Mouse (Mus musculus): ENCODE results near the gene Cldnd1. TPM values are rescaled to one million over a fixed set of nuclear protein-coding genes. Genes with fewer than 3 reads are reported as not detected.

The Cldnd1 gene
- polyA plus RNA-seq, 1 experiment: 26.0 TPM

DNA sequence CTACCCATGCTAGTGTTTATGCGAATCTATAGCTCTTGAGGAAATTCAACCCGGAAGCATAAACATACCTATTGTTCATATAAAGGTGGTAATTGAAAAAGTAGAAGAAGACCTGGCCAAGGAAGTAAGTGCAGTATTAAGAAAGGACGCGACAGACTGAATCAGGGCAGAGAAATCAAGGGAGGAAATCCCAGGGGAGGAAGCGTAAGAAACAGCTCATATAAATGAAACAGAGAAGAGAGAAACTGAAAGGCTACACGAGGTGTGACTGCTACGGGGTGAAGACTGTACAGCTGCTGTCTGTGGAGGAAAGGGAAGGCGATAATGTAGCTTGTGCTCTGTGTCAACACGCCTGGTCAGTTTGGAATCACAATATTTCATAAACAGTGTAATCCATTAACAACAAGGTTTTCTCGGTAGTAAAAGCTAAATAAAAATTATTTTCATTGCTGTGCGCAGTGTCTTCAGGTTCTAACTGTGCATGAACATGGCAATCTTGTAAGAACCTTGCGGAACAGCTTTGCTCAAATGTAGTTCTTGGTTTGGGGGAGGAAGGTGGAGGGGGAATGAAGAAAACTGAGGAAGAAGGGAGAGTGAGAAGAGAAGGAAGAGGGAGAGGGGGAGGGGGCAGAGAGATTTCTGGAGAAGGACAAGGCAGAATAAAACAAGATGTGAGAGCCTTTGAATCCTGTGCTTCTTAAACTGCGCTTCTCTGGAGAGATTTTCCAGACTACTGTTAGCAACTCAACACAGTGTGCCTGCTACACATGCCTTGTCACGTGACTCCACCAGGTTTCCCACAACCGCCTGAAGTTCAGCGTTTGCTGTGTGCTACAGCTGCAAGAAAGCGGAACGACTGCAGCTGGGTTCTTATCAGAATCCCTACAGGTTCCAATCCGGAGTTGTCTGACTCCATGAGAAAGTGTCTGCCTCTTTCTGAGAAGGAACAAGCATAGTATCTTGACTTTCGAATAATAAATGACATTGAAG, 41.9 kb upstream of the Cldnd1 start:
- H3K4me1 ChIP-seq (ENCODE audit: control insufficient read depth, insufficient read depth, insufficient read length): peaks cover 6% of the 10 kb centered on the region; the same call in 1 of the 2 replicates
- no peaks in the 10 kb centered on the region for H3K27me3 ChIP-seq (ENCODE audit: control insufficient read depth, insufficient read depth, low read length)
- 34% methylated on average over 20 of the region's 20 CpGs for WGBS
- DNase-seq (ENCODE audit: low read depth in 1 of 2, low spot score in 2 of 2): peak; percentile 21 to 36
- no peaks in the 10 kb centered on the region for H3K36me3 ChIP-seq (ENCODE audit: control insufficient read depth, insufficient read depth, low read length)
- no peak for TF ChIP-seq POLR2A (IDR thresholded peaks at IDR 0.05; ENCODE audit: low read depth, low read length)
- no peak for TF ChIP-seq CTCF (IDR thresholded peaks at IDR 0.05; ENCODE audit: extremely low read depth, insufficient read depth, insufficient read length, insufficient replicate concordance)
- no peak overlapping the region; the same call in 1 of the 2 replicates for H3K4me3 ChIP-seq (ENCODE audit: extremely low read depth, insufficient read depth, insufficient read length)
- H3K27ac ChIP-seq (ENCODE audit: insufficient read depth, low read length): peak overlapping the region; percentile 16; the same call in 1 of the 2 replicates

GRCm38 (mm10) chr16:58688534-58688933, 39.2 kb upstream of the Cldnd1 start:
- H3K36me3 ChIP-seq (ENCODE audit: control insufficient read depth, insufficient read depth, low read length): no peaks in the 10 kb centered on the region

GRCm38 (mm10) chr16:58689555-58690169, 38.0 kb upstream of the Cldnd1 start:
- Histone ChIP-seq H3K27me3 (ENCODE audit: control insufficient read depth, insufficient read depth, low read length) (no peaks in the 10 kb centered on the region), H3K36me3 (ENCODE audit: control insufficient read depth, insufficient read depth, low read length) (no peaks in the 10 kb centered on the region), H3K27ac (ENCODE audit: insufficient read depth, low read length) (peak overlapping the region; percentile 28; the same call in 1 of the 2 replicates), H3K4me3 (ENCODE audit: extremely low read depth, insufficient read depth, insufficient read length) (no peak overlapping the region), H3K4me1 (ENCODE audit: control insufficient read depth, insufficient read depth, insufficient read length) (peaks cover 8% of the 10 kb centered on the region; the same call in 1 of the 2 replicates)
- TF ChIP-seq CTCF (IDR thresholded peaks at IDR 0.05; ENCODE audit: extremely low read depth, insufficient read depth, insufficient read length, insufficient replicate concordance) (no peak), POLR2A (IDR thresholded peaks at IDR 0.05; ENCODE audit: low read depth, low read length) (no peak)
- DNase-seq (ENCODE audit: low read depth in 1 of 2, low spot score in 2 of 2): no peak
- WGBS: 57% methylated on average over 5 of the region's 5 CpGs

More at GRCm38 (mm10) chr16:58688534-58688933, 39.2 kb upstream of the Cldnd1 start:
- no peak overlapping the region for H3K4me3 ChIP-seq (ENCODE audit: extremely low read depth, insufficient read depth, insufficient read length)
- H3K27ac ChIP-seq (ENCODE audit: insufficient read depth, low read length): no peak overlapping the region
- no peak for TF ChIP-seq POLR2A (IDR thresholded peaks at IDR 0.05; ENCODE audit: low read depth, low read length)
- no peak for TF ChIP-seq CTCF (IDR thresholded peaks at IDR 0.05; ENCODE audit: extremely low read depth, insufficient read depth, insufficient read length, insufficient replicate concordance)
- 98% methylated on average over 1 of the region's 1 CpGs for WGBS
- H3K27me3 ChIP-seq (ENCODE audit: control insufficient read depth, insufficient read depth, low read length): no peaks in the 10 kb centered on the region
- DNase-seq (ENCODE audit: low read depth in 1 of 2, low spot score in 2 of 2): no peak
- H3K4me1 ChIP-seq (ENCODE audit: control insufficient read depth, insufficient read depth, insufficient read length): peaks cover 6% of the 10 kb centered on the region; the same call in 1 of the 2 replicates

GRCm38 (mm10) chr16:58690322-58690732, 37.4 kb upstream of the Cldnd1 start:
- Histone ChIP-seq H3K4me3 (ENCODE audit: extremely low read depth, insufficient read depth, insufficient read length) (no peak overlapping the region), H3K27ac (ENCODE audit: insufficient read depth, low read length) (peak overlapping the region; percentile 75), H3K27me3 (ENCODE audit: control insufficient read depth, insufficient read depth, low read length) (no peaks in the 10 kb centered on the region), H3K4me1 (ENCODE audit: control insufficient read depth, insufficient read depth, insufficient read length) (peaks cover 6% of the 10 kb centered on the region; the same call in 1 of the 2 replicates), H3K36me3 (ENCODE audit: control insufficient read depth, insufficient read depth, low read length) (no peaks in the 10 kb centered on the region)
- DNase-seq (ENCODE audit: low read depth in 1 of 2, low spot score in 2 of 2): peak; percentile 28 to 40
- WGBS: 5% methylated on average over 5 of the region's 5 CpGs
- TF ChIP-seq POLR2A (IDR thresholded peaks at IDR 0.05; ENCODE audit: low read depth, low read length) (no peak), CTCF (IDR thresholded peaks at IDR 0.05; ENCODE audit: extremely low read depth, insufficient read depth, insufficient read length, insufficient replicate concordance) (no peak)

DNA sequence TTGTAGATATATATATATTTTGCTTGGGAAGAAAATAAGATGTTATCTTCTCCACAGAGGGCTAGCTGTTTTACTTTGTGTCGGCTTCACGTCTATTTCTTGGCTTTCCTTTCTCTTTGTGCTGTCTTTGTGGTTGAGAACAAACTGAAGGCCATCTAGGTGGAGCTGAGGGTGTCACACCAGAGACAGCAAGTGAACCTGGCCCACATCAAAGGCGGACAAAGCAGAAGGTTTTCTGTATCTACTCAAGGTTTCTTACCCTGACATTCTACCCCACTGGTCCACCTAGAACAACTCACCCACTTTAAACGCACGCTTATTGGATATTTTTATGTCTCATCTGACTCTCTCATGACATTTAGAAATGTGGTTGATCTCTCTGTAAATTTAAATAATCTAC, 33.6 kb upstream of the Cldnd1 start:
- WGBS: 80% methylated on average over 5 of the region's 5 CpGs
- Histone ChIP-seq H3K4me3 (ENCODE audit: extremely low read depth, insufficient read depth, insufficient read length) (no peak overlapping the region), H3K36me3 (ENCODE audit: control insufficient read depth, insufficient read depth, low read length) (no peaks in the 10 kb centered on the region), H3K27ac (ENCODE audit: insufficient read depth, low read length) (no peak overlapping the region), H3K27me3 (ENCODE audit: control insufficient read depth, insufficient read depth, low read length) (no peaks in the 10 kb centered on the region), H3K4me1 (ENCODE audit: control insufficient read depth, insufficient read depth, insufficient read length) (0 out of 2 replicates have a peak, but pooled peaks cover 2% of the 10 kb centered on the region)
- DNase-seq (ENCODE audit: low read depth in 1 of 2, low spot score in 2 of 2): no peak
- TF ChIP-seq CTCF (IDR thresholded peaks at IDR 0.05; ENCODE audit: extremely low read depth, insufficient read depth, insufficient read length, insufficient replicate concordance) (no peak), POLR2A (IDR thresholded peaks at IDR 0.05; ENCODE audit: low read depth, low read length) (no peak)

DNA sequence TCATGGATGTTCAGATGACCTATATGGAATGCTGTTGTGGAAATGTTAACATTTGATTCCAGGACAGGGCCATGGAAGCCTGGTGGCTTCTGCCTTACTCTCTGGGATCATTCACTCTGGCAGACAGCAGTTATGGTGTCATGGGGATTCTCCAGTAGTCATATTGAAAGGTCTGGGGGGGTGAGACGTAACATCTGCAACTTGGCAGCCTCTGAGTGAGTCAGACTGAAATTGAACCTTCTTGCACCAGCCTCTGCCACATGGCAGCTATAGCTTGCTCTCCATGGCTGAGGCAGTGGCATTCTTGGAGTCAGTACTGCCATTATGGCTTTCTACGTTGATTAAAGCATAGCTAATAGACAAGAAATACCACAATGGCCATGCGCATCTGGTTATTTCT, 30.9 kb upstream of the Cldnd1 start:
- H3K36me3 ChIP-seq (ENCODE audit: control insufficient read depth, insufficient read depth, low read length): no peaks in the 10 kb centered on the region
- DNase-seq (ENCODE audit: low read depth in 1 of 2, low spot score in 2 of 2): no peak
- 83% methylated on average over 3 of the region's 3 CpGs for WGBS
- H3K27ac ChIP-seq (ENCODE audit: insufficient read depth, low read length): no peak overlapping the region
- peaks cover 2% of the 10 kb centered on the region; the same call in 1 of the 2 replicates for H3K4me1 ChIP-seq (ENCODE audit: control insufficient read depth, insufficient read depth, insufficient read length)
- H3K27me3 ChIP-seq (ENCODE audit: control insufficient read depth, insufficient read depth, low read length): no peaks in the 10 kb centered on the region
- TF ChIP-seq CTCF (IDR thresholded peaks at IDR 0.05; ENCODE audit: extremely low read depth, insufficient read depth, insufficient read length, insufficient replicate concordance) (no peak), POLR2A (IDR thresholded peaks at IDR 0.05; ENCODE audit: low read depth, low read length) (no peak)
- no peak overlapping the region for H3K4me3 ChIP-seq (ENCODE audit: extremely low read depth, insufficient read depth, insufficient read length)
